Mouse (Mus musculus) cerebellum, postnatal 4 days (tissue): ENCODE data around the gene Olfr411.

Experiments used
- DNase-seq, 2 experiments: peaks; one replicate each; pipeline ENCODE4 v3.0.0; 2022; ENCODE audit warnings: low spot score in 2 of 2, mixed read lengths in 1 of 2

The Olfr411 gene

GRCm38 (mm10) chr11:74352550-74352949 is at the start of gene Olfr411:
TSS of gene Olfr411 (minus strand) at chr11:74352650.
- no peak for DNase-seq

DNA sequence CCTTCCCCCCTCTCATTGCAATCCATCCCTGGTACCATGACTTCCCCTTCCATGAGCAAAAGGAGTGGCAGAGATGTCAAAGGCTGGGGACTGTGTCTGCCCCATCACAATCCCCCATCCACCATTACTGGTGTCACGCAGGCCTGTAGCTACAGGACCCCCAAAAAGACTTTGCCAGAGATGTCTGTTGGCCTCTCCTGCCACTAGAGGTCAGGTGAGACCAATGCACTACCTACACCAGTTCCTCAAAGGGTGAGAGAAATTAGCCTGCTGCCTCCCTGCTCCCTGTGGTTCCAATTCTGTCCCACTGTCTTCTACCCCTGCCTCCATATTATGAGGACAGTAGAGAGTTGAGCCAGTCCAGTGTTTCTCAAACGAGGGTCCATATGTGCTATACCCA is 49.7 kb upstream of the Olfr411 start:
- peak in 1 of 2 experiments; percentile 32 for DNase-seq

GRCm38 (mm10) chr11:74395583-74395982 is 43.1 kb upstream of the Olfr411 start:
- DNase-seq: no peak

GRCm38 (mm10) chr11:74393489-74393888 is 41.0 kb upstream of the Olfr411 start:
- peak in 1 of 2 experiments; percentile 47 for DNase-seq

- DNase-seq: no peak
Measured at GRCm38 (mm10) chr11:74392903-74393302, 40.5 kb upstream of the Olfr411 start.

DNA sequence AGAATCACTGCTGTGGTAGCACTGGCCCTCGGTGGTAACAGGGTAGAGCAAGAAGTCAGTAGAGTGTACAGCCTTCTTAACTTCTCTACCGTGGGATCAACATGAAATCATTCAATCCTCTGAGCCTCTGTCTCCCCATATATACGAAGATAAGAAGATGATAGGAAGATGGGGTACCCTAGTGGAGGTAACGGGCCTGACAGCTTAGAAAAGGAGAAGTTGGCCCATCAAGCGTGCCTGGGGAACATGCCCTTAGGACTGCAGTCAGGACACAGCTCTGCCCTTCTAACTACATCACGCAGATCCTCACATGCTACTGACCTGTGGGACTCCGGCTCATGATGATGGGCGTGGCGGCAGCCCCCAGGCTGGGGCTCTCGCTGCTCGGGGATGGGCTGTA is 39.4 kb upstream of the Olfr411 start:
- no peak for DNase-seq

DNA sequence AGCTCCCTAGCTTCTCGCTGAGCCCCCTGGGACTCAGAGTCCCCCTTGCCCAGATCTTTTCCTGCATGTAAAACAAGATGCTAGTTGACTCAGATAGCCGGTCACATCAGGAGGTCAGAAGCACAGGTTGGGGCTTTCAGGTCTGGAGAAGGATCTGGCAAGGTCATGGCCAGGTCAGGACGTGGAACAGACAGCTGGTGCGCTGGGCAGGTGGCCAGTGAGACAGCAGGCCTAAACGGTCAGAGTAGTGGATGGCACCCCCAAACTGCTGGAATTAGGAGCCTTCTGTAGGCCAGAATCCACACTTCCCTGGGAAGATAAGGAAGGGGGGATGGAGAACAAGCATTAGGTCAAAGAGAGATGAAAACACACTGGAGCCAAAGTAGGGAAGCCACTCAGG is 34.8 kb upstream of the Olfr411 start:
- no peak for DNase-seq

DNA sequence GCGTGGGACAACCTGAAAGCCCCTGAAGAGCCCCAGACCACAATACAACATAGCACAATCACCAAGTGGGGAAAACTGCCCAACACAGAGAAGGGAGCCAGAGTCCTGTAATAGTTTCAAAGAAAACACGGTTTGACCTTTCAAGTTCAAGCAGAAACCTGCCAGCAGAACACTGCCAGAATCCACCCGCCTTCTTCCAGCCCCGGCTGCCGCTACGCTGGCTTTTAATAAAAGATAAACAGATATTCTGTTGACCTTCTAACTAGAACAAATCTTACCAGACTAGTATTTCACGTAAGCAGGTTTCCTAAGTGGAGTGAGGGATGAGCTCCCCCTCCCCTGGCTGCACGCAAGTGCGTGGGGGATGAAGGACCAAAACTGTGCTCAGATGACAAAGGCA is 33.2 kb upstream of the Olfr411 start:
- DNase-seq: no peak

DNA sequence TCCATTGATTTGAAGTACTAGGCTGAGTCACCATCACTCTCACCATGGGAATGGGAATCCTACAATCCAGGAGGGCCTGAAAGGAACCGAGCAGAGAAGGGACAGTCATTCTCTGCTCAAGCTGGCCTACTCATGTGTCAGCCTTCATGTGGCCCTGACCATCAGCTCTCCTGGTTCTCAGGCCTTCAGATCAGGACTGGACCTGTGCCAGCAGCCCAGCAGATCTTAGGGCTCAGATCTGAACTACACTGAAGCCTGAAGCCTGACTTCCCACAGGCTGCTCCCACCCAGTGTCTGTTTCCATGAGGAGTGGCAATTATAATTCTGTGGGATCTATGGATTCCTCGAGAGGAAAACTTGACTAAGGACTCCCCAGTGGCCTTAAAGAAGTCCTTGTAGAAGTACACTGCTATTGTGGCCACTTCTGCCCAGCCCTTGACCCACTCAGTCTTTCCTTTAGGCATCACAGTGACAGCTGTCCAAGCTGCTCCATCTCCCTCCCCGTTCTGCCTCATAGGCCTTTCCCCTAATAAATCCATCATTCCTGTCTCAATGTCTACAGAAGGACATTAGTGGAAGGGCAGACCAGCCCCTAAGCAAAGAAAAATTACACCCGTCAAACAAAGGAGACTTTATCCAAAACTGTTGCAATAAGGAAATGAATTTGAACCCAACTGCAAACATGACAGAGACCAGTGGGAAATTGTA is 26.9 kb upstream of the Olfr411 start:
- no peak for DNase-seq

DNA sequence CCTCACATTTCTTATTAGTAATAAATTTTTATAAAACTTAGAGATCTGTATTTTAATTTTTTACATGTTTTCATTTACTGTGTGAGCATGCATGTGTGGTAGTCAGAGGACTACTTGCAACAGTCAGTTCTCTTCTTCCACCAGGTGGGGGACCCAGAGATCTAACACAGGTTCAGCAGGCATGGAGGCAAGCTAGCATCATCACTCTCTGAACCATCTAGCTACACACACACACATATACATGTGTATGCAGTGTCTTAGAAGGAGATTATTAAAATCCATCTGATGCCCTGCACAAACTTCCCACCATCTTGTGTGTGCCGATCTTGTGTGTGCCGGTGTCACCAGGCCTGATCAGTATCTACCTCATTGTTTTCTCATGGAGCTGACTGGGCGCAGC is 24.4 kb upstream of the Olfr411 start:
- peak; percentile 47 to 69 for DNase-seq

- DNase-seq: peak; percentile 86 to 90
Measured at GRCm38 (mm10) chr11:74371393-74372100, 19.1 kb upstream of the Olfr411 start.

DNA sequence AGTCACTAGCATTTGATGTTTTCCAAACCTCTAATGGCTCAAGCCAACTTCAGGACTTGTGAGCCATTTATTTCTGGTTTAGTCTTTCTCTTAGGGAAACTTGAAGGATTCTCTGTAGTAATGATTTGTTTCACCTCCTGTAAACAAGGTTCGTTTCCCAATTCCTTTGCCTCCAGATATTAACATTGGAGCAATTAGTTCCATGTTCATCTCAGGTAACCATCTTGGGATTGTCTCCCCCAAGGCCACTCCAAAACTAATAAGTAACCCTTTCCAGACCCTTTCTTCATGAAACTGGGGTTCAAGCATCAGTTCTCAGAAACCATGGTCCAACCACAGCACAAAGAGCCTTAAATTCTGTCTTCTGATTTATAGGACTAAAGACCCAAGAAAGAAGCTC is 9.3 kb upstream of the Olfr411 start, which contains the start of gene Olfr412:
TSS of gene Olfr412 (plus strand) at position 301 of the 400 bp plus-strand sequence.
- DNase-seq: no peak

GRCm38 (mm10) chr11:74337931-74338330 is 14.5 kb downstream of the Olfr411 start, which contains the start of gene Olfr410:
TSS of gene Olfr410 (minus strand) at chr11:74338031.
- DNase-seq: no peak

- no peak for DNase-seq
Measured at GRCm38 (mm10) chr11:74328781-74329180, 23.7 kb downstream of the Olfr411 start.

- DNase-seq: no peak
Measured at GRCm38 (mm10) chr11:74326044-74326443, 26.4 kb downstream of the Olfr411 start.
